Mouse (Mus musculus): Measurements from ENCODE around the gene Arhgef10l.

Gene Arhgef10l

GRCm38 (mm10) chr4:140665760-140666159, at the start of gene Arhgef10l:
TSS of gene Arhgef10l (minus strand) at chr4:140666012.
- no peak for DNase-seq (ENCODE audit: low read depth, low spot score)

DNA sequence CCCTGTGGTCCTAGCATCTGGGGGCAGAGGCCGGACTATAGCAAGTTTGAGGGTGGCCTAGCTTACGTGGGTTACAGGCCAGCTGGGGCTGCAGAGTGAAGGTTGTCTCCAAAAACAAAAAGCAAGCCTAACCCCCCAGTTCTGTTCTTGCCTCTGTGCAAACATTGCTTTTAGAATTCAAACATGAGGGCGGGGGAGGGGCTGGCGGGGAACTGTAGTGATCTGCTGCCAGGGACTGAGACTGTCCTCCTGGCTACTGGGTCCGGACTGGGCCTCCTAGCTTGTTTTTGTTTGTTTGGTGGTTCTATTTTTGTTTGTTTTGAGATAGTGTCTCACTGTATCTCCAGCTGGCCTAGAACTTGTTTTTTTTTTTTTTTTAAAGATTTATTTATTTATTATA, 48.8 kb upstream of the Arhgef10l start:
- no peak for DNase-seq (ENCODE audit: low read depth, low spot score)

DNA sequence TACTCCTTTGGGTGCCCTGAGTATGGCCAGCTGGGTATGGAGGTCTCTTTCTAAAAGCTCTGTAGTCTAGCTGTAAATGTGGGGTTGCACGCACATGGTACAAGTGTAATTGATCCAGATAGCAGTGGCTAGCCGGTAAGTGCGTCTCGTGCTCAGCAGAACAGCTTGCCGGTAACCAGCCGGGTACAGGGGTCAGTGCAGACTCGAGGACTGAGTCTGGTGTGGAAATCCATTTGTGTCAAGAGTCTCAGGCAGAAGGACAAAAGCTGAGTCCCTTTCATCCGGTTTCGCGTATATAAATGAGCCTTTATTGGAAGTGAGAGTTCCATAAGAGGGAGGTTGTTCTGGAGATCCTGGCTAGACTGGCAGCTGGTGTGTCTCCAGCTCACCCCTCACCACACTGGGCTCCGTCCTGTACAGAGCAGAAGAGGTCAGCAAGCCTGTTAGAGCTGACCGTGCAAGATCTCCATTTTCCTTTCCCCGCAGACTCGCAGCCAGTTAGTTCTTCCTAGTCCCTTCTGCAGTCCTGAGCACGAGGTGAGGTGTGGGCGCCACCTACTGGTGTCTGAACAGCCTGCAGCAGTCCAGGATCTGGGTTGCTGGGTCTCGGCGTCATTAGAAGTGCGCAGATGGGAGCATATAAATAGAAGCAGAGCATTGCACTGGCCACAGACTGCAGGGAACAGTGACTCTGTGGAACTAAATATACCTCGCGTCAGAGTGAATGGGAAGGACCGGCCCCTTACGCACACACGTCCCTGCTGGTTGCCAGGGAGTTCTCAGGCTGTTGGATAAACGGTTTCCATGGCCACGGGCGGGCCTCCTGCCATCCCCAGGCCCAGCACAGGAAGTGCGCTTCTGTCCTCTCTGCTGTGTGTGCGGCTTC, 47.9 kb upstream of the Arhgef10l start:
- DNase-seq (ENCODE audit: low read depth, low spot score): peak; percentile 76

GRCm38 (mm10) chr4:140711360-140711759, 45.5 kb upstream of the Arhgef10l start:
- no peak for DNase-seq (ENCODE audit: low read depth, low spot score)

DNA sequence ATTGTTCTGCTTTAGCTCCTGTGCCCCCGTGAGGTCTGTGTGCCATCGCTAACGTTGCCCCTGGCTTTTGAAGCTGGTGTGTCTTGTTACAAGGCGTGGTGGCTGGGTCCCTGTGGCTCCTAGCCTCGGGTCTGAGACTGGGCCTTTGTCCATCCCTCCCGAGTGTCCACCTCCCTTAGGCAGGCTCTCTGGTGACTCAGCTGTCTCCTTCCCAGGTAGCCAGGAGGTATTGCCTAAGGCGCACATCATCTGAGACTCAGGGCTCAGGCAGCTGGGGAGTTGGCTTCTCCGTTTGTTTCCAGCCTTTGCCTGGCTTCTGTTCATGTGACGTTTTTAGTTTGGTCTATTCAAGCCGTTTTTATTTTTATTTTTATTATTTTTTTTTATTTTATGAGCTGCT, 45.0 kb upstream of the Arhgef10l start:
- no peak for DNase-seq (ENCODE audit: low read depth, low spot score)

- no peak for DNase-seq (ENCODE audit: low read depth, low spot score)
These were observed 43.8 kb upstream of the Arhgef10l start for GRCm38 (mm10) chr4:140709617-140710016.

GRCm38 (mm10) chr4:140709111-140709510, 43.3 kb upstream of the Arhgef10l start:
- DNase-seq (ENCODE audit: low read depth, low spot score): no peak

GRCm38 (mm10) chr4:140708297-140708927, 42.6 kb upstream of the Arhgef10l start:
- DNase-seq (ENCODE audit: low read depth, low spot score): no peak

DNA sequence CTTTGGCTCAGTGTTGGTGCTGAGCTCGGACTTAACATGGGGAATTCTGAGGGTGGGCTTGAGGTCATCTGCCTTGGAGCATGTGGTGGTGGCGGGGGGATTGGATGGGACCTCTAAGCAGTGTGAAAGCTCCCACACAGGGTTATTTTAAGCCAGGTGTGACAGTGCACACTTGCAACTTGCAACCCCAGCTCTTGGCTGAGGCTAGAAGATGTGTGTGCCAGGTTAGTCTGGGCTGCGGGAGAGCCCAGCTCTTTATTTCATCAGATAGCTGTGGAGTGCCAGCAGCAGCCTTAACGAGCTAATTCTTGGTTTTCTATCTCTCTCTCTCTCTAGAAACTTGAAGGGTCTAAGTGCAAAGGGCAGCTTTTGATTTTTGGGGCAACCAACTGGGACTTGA, 41.8 kb upstream of the Arhgef10l start:
- DNase-seq (ENCODE audit: low read depth, low spot score): no peak

DNA sequence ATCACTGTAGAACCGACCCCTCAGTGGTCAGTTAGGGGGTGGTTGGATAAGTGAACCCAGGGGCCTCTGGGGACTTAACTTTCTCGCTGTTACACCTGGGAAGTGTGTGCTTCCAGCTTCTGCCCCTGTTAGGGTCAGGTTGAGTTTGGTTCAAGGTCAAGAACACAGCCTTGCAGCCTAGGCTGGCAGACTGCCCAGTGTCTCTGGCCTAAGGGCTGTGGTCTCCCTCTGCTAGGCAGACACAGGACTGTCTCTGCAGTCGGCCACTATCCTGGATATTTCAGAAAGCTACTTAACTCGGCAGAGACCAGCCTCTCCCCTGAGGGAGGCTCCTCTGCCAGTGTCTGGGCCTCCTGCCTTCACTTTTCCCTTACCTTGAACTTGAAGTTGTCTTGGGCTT, 38.4 kb upstream of the Arhgef10l start:
- DNase-seq (ENCODE audit: low read depth, low spot score): no peak

GRCm38 (mm10) chr4:140703636-140704035, 37.8 kb upstream of the Arhgef10l start:
- no peak for DNase-seq (ENCODE audit: low read depth, low spot score)

DNA sequence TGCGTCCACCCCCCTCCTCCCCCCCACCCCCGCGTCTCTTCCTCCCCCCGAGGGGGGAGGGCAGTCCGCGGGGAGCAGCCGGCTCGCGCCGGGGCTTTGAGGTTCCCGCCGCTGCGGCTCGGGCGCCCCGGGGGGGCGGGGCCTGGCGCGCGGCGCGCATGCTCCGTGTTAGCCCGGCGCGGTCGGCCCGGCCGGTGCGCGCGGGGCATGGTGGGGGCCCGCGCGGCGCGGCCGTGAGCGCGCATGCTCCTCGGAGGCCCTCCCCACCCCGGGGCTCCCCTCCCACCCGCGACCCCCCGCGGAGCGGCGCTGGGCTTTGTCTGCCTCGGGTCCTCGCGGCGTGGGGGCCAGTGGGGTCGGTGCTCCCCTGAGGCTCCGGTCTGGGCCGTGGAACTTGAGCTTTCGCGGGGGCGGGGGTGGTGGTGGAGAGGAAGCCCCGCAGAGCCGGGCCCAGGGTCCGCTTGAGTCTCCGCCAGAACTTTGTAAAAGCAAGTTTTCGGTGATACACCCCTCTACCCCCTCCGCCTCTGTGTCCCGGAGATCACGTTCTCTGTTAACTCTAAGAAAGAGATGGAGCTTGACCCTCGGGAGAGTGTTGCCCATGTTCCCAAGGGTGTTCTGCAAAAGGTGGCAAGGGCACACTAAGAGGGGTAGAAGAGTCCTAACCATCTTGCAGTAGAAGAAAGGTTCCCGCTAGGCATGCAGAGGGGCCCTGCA, 37.0 kb upstream of the Arhgef10l start:
- DNase-seq (ENCODE audit: low read depth, low spot score): peak; percentile 80

DNA sequence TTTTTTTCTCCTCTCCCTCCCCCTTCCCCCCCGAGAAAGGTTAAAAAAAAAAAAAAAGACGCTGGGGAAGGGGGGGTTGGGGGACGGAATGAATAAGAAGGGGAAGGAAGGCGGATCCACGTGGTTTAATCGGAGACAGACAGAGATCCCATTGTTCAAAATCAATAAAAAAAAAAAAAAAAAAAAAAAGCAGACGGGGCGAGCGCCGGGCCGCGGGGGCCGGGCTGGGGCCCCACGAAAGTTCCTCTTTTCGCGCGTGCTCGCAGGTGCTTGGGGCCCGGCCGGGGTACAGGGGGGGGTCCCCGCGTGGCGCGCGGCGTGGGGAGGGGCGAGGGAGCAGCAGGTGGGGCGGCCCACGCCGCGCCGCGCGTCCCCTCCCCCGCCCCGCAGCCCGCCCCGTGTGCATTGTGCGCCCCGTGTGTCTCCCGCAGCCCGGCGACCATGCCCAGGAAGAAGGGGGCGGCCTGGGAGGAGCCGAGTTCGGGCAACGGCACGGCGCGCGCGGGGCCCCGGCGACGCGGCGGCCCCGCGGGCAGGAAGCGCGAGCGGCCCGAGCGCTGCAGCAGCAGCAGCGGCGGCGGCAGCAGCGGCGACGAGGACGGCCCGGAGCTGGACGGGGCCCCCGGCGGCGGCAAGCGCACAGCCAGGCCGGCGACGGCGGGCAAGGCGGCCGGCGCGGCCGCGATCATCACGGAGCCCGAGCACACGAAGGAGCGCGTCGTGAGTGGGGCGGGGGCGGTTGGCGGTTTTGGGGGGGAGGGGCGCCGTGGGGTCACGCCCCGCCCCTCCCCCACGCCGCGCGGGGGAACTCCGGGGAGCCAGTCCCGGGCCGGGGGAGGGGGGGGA, 36.1 kb upstream of the Arhgef10l start:
- DNase-seq (ENCODE audit: low read depth, low spot score): no peak

- DNase-seq (ENCODE audit: low read depth, low spot score): no peak
These were observed 35.4 kb upstream of the Arhgef10l start for GRCm38 (mm10) chr4:140701049-140701715.

GRCm38 (mm10) chr4:140700269-140701018, 34.6 kb upstream of the Arhgef10l start, which contains the start of gene Rcc2:
TSS of gene Rcc2 (plus strand) at chr4:140700541.
- no peak for DNase-seq (ENCODE audit: low read depth, low spot score)

DNA sequence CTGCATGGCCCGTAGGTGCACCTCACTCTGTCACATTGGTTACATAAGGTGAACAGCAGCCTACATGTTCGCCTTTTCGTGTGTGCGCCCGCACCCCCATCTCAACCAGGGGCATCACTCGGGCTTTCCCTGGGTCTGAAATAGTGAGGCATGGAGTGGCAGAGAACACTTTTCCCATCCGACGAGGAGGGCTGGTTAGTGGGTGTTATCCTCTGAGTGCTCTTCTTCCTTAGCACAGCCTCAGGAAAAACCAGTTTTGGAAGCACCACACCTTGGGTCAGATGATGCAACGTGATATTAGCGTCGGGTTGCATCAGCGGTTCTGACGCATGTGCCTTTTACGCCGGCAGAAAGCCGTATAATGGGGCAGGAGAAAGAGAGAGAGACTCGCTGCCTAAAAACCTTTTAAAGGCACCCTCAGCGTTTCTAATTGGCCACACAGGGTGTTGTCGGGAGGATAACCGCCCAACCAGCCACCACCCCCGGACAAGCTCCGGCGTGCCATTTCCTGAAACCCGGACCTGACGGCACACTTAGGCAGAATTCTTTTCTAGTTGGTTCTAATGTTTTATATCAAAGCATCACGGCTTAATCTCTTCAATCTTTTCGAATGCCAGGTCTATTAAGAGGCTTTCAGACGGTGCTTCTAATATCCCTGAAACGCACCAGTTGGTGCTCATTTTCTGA, 33.8 kb upstream of the Arhgef10l start:
- DNase-seq (ENCODE audit: low read depth, low spot score): no peak

DNA sequence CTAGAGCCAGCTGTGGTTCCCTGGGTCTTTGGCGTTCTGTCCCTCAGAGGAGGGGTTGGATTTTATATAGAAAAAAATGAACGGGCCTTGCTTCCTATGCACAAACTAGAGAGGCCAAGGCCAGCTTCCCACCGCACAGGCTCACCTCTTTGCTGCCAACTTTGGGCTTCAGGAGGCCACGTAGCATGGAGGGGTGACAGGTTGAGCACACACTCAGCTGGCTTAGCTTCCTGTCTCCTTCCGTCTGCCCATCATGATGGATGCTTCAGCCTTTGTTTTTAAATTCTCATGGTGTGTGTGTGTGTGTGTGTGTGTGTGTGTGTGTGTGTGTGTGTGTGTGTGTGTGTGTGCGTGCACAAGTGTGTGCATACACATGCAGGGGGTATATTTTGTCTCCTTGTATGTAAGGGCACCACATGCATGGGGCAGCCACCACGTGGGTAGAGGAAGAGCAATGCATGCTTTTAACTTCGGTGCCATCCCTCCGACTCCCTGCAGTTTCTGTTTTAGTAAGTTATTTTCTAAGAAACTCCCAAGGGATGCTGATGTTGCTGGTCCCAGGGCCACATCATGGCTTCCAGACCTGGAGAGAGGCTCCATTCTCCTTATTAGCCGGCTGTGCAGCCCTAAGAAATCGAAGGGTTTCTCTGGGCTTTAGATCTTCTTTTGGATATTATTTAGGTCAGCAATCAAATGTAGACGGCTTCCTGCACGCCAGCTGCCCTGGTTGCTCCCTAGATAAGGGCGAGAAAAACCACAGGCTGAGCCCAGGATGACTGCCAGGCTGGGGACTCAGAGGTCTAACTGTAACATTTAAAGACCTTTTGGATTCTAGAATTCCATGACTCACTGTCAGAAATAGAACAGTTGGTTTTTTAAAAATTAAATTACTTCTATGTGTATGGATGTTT, 30.1 kb upstream of the Arhgef10l start:
- no peak for DNase-seq (ENCODE audit: low read depth, low spot score)

GRCm38 (mm10) chr4:140695146-140695545, 29.3 kb upstream of the Arhgef10l start:
- no peak for DNase-seq (ENCODE audit: low read depth, low spot score)

Data from embryo, embryonic 11.5 days (tissue).